Mouse (Mus musculus) 3134 (cell line): Measurements from ENCODE around the gene Nrip3.

Experiments
- DNase-seq: peaks from one replicate; pipeline ENCODE4 v3.0.0-alpha.2; 2011; ENCODE audit warnings: low spot score; ENCODE audit not compliant: insufficient read length; ENCODE audit errors: extremely low read depth

Gene Nrip3

DNA sequence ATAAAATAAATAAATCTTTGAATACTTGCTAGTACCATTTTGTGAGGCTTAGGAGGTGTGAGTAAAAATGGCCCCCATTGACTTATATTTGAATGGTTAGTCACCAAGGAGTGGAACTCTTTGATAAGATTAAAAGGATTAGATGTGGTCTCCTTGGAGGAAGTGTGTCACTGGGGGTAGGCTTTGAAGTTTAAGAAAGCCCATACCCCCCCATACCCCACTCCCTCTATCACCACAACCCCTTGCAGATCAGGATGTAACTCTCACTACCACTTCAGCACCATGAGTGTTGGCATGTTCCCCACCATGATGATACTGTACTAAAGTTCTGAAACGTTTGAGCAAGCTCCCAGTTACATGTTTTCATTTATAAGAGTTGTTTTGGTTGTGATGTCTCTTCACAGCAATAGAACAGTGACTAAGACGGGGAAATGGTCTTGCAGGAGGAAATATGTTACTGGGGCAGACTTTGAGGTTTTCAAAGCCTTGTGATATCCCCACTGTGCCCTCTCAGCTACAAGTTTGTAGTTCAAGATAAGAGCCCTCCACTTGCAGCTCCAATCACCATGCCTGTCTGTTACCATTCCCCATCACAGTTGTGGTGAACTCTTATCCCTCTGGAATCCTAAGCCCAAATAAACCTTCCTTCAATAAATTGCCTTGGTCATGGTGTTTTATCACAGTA, 13.0 kb downstream of the Nrip3 start:
- no peak for DNase-seq

DNA sequence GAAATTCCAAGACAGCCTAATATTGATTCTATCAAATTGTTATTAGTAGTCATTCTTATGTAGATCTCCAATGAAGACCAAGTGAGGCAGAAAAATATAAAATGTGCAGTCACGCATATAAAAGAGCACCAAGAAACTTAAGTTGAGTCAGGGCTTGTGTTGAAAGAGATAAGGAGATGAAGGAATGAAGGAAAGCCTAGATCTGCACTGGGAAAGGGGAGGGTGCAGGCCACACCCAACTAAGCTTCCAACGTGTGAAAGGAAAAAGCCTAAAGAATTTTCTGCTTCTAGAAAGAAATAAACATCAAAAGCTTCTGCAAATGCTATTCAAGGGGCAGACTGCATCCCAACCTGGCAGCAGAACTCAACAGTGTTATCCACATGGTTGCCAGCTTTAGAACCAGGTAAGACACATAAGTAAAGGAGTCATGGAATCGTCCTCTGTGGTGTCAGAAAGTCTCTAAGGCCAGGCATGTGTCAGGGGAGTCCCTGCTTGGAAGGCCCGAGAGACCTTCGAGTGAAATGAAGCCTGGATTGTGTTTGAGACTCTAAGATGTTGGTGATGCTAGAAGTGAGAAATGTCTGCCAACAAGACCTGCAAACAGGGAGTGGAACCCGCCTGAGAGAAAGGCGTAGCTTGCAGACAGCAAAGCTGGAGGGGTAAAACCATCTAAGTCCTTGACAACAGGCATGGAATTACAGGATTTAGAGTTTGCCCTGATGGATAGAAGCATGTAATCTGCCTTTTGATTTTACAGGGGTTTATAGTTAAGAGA, 14.1 kb downstream of the Nrip3 start:
- no peak for DNase-seq

- no peak for DNase-seq
Observed at GRCm38 (mm10) chr7:109764009-109764408, 17.8 kb downstream of the Nrip3 start.

DNA sequence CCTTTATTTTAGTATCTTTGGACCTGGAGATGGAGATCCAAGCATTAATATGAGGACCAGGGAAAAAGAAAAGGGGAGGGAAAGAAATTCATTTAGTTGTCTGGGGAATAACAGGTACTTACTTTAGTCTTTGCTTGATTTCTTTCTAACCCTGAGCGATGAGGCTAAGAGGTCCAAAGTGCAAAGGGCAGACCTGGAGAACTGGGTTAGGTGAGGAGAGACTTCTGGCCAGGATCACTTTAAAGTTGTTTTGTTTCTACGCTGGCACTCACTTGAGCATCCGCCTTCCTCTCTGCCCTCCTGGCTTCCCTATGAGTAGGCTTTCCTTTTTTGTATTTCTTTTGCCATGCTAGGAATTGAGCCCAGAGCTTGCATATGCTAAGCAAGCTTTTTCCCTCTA, 25.5 kb downstream of the Nrip3 start:
- DNase-seq: no peak

GRCm38 (mm10) chr7:109754034-109754433, 27.8 kb downstream of the Nrip3 start:
- no peak for DNase-seq

DNA sequence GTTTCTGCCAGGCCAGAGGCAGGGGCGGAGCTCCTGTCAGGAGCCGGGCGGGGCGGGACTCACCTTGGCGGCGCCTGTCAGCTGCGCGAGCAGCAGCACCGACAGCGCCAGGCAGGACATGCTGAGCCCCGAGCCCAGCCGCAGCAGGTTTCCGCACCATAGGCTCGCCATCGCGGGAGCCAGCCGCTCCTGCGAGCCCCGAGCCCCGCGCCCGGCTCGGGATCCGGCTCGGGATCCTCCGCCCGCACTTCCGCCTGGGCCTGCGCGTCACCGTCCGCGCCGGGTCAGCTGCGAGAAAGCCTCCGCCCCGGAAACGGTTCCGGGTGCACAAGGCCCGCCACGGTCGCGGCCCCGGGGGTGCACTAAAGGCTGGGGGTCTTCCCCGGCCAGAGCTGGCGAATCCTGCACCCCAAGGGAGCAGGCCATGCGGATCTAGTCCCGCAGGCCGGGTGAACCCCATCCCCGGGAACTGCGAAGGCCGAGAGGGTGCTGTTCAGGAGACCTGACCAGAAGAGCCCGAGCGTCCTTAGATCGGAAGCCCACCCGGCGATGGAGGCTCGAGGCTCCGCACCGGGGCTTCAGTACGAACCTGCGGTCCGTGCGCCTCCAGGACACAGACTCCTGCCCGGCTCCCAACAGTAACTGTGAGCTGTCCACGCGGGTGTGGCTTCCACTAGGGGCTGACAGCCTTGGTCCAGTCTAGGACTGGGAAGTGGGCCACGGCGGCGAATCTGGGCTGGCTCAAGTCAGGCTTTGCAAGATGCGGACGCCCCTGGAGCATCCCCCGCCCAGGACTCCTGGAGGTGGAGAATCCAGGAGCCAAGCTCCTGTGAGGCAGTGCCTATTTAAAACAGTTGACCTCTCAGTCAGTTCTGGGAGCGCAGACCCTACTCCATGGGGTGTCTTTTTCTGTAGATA, 29.6 kb downstream of the Nrip3 start, which contains the start of gene Tmem9b:
Gene Tmem9b (minus strand): TSS at position 868 of the 918 bp plus-strand sequence.
- DNase-seq: peak; percentile 85

- no peak for DNase-seq
Observed at GRCm38 (mm10) chr7:109751427-109752007, 30.3 kb downstream of the Nrip3 start.

GRCm38 (mm10) chr7:109747747-109748146, 34.1 kb downstream of the Nrip3 start:
- DNase-seq: no peak

GRCm38 (mm10) chr7:109741703-109742102, 40.1 kb downstream of the Nrip3 start:
- no peak for DNase-seq

DNA sequence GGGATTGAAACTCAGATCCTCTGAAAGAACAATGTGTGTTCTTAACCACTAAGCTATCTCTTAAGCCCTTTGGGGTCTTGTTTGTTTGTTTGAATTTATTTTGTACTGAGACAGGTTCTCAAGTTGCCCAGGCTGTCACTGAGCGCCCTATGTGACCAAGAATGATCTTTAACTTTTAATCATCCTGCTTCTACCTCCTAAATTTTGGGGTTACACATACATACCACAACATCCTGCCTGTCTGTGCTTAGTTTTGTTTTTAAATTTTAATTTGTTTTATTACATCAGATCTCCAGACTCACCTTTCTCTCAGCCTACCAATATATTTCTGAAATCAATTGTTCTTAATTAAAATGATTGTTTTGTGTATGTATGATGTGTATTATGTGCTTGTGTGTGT, 40.8 kb downstream of the Nrip3 start:
- DNase-seq: no peak

DNA sequence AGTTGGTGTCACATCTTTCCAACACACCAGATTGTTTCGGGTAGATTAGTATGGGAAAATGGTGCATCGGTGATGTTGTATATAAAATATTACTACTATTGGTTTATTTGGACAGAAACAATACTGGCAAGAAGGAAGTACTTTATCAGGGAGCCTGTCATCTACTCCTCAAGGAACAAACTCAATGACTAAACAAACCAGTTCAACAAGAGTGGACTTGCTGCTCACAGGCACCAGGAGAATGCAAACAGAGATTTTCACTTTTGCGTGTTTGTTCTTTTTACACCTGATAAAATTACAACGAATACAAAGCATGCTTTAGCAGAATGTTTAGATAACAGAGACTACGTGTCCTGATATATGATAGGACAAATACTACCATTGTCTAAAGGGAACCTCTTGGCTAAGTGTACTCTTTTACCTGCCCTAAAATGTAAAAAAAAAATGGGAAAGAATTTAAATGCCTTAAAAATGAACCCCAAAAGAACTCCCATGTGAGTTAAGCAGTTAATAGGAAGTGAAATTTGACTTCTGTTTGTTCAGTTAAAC, 41.9 kb downstream of the Nrip3 start:
- DNase-seq: no peak

GRCm38 (mm10) chr7:109734806-109735205, 47.0 kb downstream of the Nrip3 start:
- no peak for DNase-seq

DNA sequence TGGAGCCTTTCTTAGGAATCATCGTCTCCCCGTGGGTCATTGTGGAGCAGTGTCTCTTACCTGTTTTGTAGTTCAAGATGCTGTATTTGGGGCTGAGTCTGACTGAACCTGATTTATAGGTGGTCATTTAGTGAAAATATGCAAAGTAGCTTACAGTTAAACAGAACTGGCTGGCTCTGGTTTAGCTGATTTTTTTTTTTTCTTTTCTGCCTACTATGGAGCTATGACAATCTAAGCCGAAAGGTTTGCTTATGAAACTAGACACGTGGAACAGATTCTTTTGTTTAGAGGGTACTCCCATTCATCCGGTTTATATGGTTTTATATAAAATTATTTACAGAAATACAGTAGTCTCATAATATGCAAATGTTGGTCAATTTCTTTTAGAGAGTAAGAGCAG, 50.2 kb downstream of the Nrip3 start, which contains the start of gene Ascl3:
Gene Ascl3 (minus strand): TSS at position 101 of the 400 bp plus-strand sequence.
- no peak for DNase-seq

- no peak for DNase-seq
Observed at GRCm38 (mm10) chr7:109723697-109724096, 58.1 kb downstream of the Nrip3 start, which contains the start of gene BC051019. BC051019 (minus strand) TSS chr7:109723850.

DNA sequence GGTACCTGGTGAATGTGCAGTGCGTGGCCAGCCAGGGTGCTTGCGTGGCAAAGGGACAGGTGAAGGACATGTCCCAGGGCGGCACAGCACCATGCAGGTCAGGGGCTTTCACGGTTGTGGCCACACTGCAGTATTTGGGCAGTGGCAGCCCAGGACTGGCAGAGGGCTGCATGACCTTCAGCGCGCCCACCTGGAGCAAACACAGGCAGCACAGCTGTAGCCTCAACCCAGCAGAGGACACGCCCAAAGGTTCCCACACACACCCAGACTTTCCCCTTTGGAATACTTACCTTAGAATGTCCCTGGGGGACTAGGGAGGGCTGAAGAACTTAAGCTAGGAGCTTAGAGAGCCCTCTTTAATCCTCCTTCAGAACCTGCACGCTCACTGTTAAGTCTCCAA, 58.7 kb downstream of the Nrip3 start:
- DNase-seq: no peak

DNA sequence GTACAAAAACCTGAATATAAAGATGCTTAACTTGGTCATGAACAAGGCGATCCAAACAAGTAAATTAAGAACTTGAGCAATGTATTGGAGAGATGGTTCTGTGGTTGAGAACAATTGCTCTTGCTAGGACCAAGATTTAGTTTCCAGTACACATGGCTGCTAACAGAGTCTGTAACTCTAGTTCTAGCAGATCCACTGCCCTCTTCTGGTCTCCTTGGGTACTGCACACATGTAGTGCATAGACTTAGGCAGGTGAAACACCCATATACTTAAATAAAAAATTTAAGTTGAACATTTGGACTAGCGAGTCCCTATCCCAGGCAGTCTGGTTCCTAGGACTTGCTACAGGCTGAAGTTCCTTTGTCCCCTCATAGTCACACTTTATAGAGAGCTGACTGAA, 59.2 kb downstream of the Nrip3 start:
- no peak for DNase-seq

GRCm38 (mm10) chr7:109719286-109719685, 62.5 kb downstream of the Nrip3 start:
- DNase-seq: no peak

GRCm38 (mm10) chr7:109713434-109713982, 68.3 kb downstream of the Nrip3 start:
- no peak for DNase-seq

DNA sequence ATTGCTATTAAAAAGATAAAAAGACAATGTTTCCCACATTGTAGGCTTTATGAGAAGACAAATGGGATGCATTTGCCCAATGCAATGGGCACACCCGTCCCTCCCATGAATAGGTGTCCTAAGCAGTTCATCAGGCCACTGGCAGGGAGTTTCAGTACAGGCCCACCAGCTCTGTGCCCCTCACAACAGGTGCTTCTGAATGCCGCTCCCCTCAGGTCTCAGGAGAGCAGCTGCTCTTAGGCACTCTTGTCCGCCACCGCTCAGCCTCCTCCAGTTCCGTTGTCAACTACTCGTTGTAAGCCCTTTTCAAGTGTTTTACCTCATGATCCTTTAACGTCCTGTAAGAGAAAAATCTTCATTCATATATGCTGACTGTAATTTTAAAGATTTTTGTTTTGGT, 69.6 kb downstream of the Nrip3 start:
- DNase-seq: no peak

GRCm38 (mm10) chr7:109710069-109710468, 71.8 kb downstream of the Nrip3 start:
- DNase-seq: no peak
